Mouse (Mus musculus): ENCODE data around the gene Cabin1. TPM values are rescaled to one million over a fixed set of nuclear protein-coding genes. Genes with fewer than 3 reads are reported as not detected.

The Cabin1 gene
- total and polyA plus RNA-seq, 3 experiments, result 27.2 to 115 (median 54.9) TPM

- H3K9ac ChIP-seq (ENCODE audit: control insufficient read depth, low read depth, low read length, poor library complexity, severe bottlenecking), result no peak overlapping the region
- no peaks in the 10 kb centered on the region for H3K79me2 ChIP-seq (ENCODE audit: control insufficient read depth, insufficient read depth, low read length, poor library complexity)
- no peaks in the 10 kb centered on the region for H3K9me3 ChIP-seq (replicated peaks; ENCODE audit: insufficient read depth, low read length)
- no peak overlapping the region for H3K27ac ChIP-seq (ENCODE audit: control insufficient read depth, low read depth, low read length)
- no peaks in the 10 kb centered on the region for H3K27me3 ChIP-seq (ENCODE audit: control insufficient read depth in 1 of 2, insufficient read depth in 2 of 2, low read length in 2 of 2)
- no peak for DNase-seq (ENCODE audit: low read depth, low spot score)
- peaks cover 0 to 3% of the 10 kb centered on the region in 2 experiments; a peak in 2 of 4 replicates for H3K4me1 ChIP-seq (ENCODE audit: control insufficient read depth in 1 of 2, insufficient read depth in 2 of 2, low read length in 2 of 2)
- H3K36me3 ChIP-seq (ENCODE audit: control insufficient read depth in 1 of 2, insufficient read depth in 2 of 2, low read length in 2 of 2), result no peaks in the 10 kb centered on the region; a peak in 1 of 4 replicates
- TF ChIP-seq CHD1 (IDR thresholded peaks at IDR 0.05; ENCODE audit: low read depth, low read length), result no peak
- TF ChIP-seq ETS1 (IDR thresholded peaks at IDR 0.05; ENCODE audit: low read depth, low read length), result no peak
- TF ChIP-seq CTCF (IDR thresholded peaks at IDR 0.05 in 2 of 3, conservative IDR thresholded peaks at IDR 0.05 in 1 of 3; ENCODE audit: control insufficient read depth in 1 of 3, insufficient read depth in 1 of 3, low read depth in 2 of 3, low read length in 3 of 3, poor library complexity in 1 of 3, severe bottlenecking in 1 of 3), result no peak
- no peak for TF ChIP-seq POLR2A (IDR thresholded peaks at IDR 0.05; ENCODE audit: control insufficient read depth in 1 of 2, insufficient read depth in 1 of 2, low read depth in 1 of 2, low read length in 2 of 2, poor library complexity in 1 of 2)
- TF ChIP-seq KAT2A (conservative IDR thresholded peaks at IDR 0.05; ENCODE audit: low read depth, low read length), result no peak
- TF ChIP-seq MXI1 (IDR thresholded peaks at IDR 0.05; ENCODE audit: low read depth, low read length), result no peak
- TF ChIP-seq E2F4 (IDR thresholded peaks at IDR 0.05; ENCODE audit: borderline replicate concordance, low read depth, low read length), result no peak
- no peak for TF ChIP-seq UBTF (IDR thresholded peaks at IDR 0.05; ENCODE audit: borderline replicate concordance, insufficient read depth, low read depth, low read length)
- no peak for TF ChIP-seq NELFE (IDR thresholded peaks at IDR 0.05; ENCODE audit: low read depth, low read length)
- no peak for TF ChIP-seq RAD21 (IDR thresholded peaks at IDR 0.05; ENCODE audit: low read depth, low read length)
- no peak for TF ChIP-seq SIN3A (IDR thresholded peaks at IDR 0.05; ENCODE audit: low read length)
- TF ChIP-seq TAL1 (IDR thresholded peaks at IDR 0.05; ENCODE audit: low read length), result no peak
- no peak for TF ChIP-seq ZMIZ1 (IDR thresholded peaks at IDR 0.05; ENCODE audit: low read depth, low read length)
- no peak for TF ChIP-seq USF1 (IDR thresholded peaks at IDR 0.05; ENCODE audit: low read depth, low read length)
- TF ChIP-seq ZC3H11A (IDR thresholded peaks at IDR 0.05; ENCODE audit: low read depth, low read length), result no peak
- TF ChIP-seq JUND (IDR thresholded peaks at IDR 0.05; ENCODE audit: low read depth, low read length), result no peak
- no peak for TF ChIP-seq TCF12 (IDR thresholded peaks at IDR 0.05; ENCODE audit: low read depth, low read length)
- TF ChIP-seq ZNF384 (IDR thresholded peaks at IDR 0.05; ENCODE audit: low read depth, low read length), result no peak
- TF ChIP-seq GABPA (IDR thresholded peaks at IDR 0.05; ENCODE audit: low read depth, low read length), result no peak
- TF ChIP-seq POLR2AphosphoS5 (IDR thresholded peaks at IDR 0.05; ENCODE audit: borderline replicate concordance, low read depth, low read length), result no peak
- no peak overlapping the region for H3K4me3 ChIP-seq (ENCODE audit: control insufficient read depth in 1 of 2, insufficient read depth in 1 of 2, low read depth in 2 of 2, low read length in 2 of 2)
Measured at GRCm38 (mm10) chr10:75642436-75642835, 121.7 kb downstream of the Cabin1 start.

- H3K9me3 ChIP-seq (replicated peaks; ENCODE audit: insufficient read depth, low read length), result no peaks in the 10 kb centered on the region
- no peak for TF ChIP-seq MAFK (IDR thresholded peaks at IDR 0.05; ENCODE audit: borderline replicate concordance, low read depth, low read length)
- TF ChIP-seq NELFE (IDR thresholded peaks at IDR 0.05; ENCODE audit: low read depth, low read length), result no peak
- no peak for TF ChIP-seq UBTF (IDR thresholded peaks at IDR 0.05; ENCODE audit: borderline replicate concordance, insufficient read depth, low read depth, low read length)
- TF ChIP-seq HCFC1 (IDR thresholded peaks at IDR 0.05; ENCODE audit: low read depth, low read length), result no peak
- TF ChIP-seq POLR2AphosphoS5 (IDR thresholded peaks at IDR 0.05; ENCODE audit: borderline replicate concordance, low read depth, low read length), result no peak
- no peak for TF ChIP-seq CHD1 (IDR thresholded peaks at IDR 0.05; ENCODE audit: low read depth, low read length)
- TF ChIP-seq TAL1 (IDR thresholded peaks at IDR 0.05; ENCODE audit: low read length), result no peak
- no peak for TF ChIP-seq MAZ (IDR thresholded peaks at IDR 0.05; ENCODE audit: low read depth, low read length)
- no peak for TF ChIP-seq NRF1 (IDR thresholded peaks at IDR 0.05; ENCODE audit: insufficient read depth, low read depth, low read length, poor library complexity, severe bottlenecking)
- TF ChIP-seq BHLHE40 (IDR thresholded peaks at IDR 0.05; ENCODE audit: borderline replicate concordance, low read depth, low read length), result no peak
- no peak for TF ChIP-seq MYC (IDR thresholded peaks at IDR 0.05; ENCODE audit: low read depth, low read length)
- no peak for TF ChIP-seq ZKSCAN1 (IDR thresholded peaks at IDR 0.05; ENCODE audit: low read depth, low read length)
- no peak for TF ChIP-seq MXI1 (IDR thresholded peaks at IDR 0.05; ENCODE audit: low read depth, low read length)
- TF ChIP-seq ZMIZ1 (IDR thresholded peaks at IDR 0.05; ENCODE audit: low read depth, low read length), result no peak
- H3K4me3 ChIP-seq (ENCODE audit: control insufficient read depth in 1 of 2, insufficient read depth in 1 of 2, low read depth in 2 of 2, low read length in 2 of 2), result no peak overlapping the region
- H3K36me3 ChIP-seq (ENCODE audit: control insufficient read depth in 1 of 2, insufficient read depth in 2 of 2, low read length in 2 of 2), result no peaks in the 10 kb centered on the region; a peak in 1 of 4 replicates
- H3K79me2 ChIP-seq (ENCODE audit: control insufficient read depth, insufficient read depth, low read length, poor library complexity), result no peaks in the 10 kb centered on the region
- no peak overlapping the region for H3K9ac ChIP-seq (ENCODE audit: control insufficient read depth, low read depth, low read length, poor library complexity, severe bottlenecking)
- peaks cover 0 to 3% of the 10 kb centered on the region in 2 experiments; a peak in 2 of 4 replicates for H3K4me1 ChIP-seq (ENCODE audit: control insufficient read depth in 1 of 2, insufficient read depth in 2 of 2, low read length in 2 of 2)
- no peak overlapping the region for H3K27ac ChIP-seq (ENCODE audit: control insufficient read depth, low read depth, low read length)
- DNase-seq (ENCODE audit: low read depth, low spot score), result no peak
- no peaks in the 10 kb centered on the region for H3K27me3 ChIP-seq (ENCODE audit: control insufficient read depth in 1 of 2, insufficient read depth in 2 of 2, low read length in 2 of 2)
Measured at GRCm38 (mm10) chr10:75641721-75642222, 122.4 kb downstream of the Cabin1 start.
